Mouse (Mus musculus) right cerebral cortex, adult 18-20 months (tissue): ENCODE data around the gene Flt1.

Experiments used
- DNase-seq: peaks from one replicate; pipeline ENCODE4 v3.0.0; 2022; ENCODE audit warnings: mixed read lengths

Flt1 gene

GRCm38 (mm10) chr5:147725831-147726700, at the start of gene Flt1:
Gene Flt1, minus strand, starts transcription at chr5:147726011.
- DNase-seq, result no peak

GRCm38 (mm10) chr5:147775222-147775621, 49.4 kb upstream of the Flt1 start:
- DNase-seq, result no peak

- no peak for DNase-seq
These were observed 44.1 kb upstream of the Flt1 start for GRCm38 (mm10) chr5:147769918-147770317.

GRCm38 (mm10) chr5:147764061-147764460, 38.2 kb upstream of the Flt1 start:
- DNase-seq, result no peak

GRCm38 (mm10) chr5:147761984-147762383, 36.2 kb upstream of the Flt1 start:
- DNase-seq, result no peak

GRCm38 (mm10) chr5:147761275-147761674, 35.5 kb upstream of the Flt1 start:
- no peak for DNase-seq

GRCm38 (mm10) chr5:147758640-147759319, 33.0 kb upstream of the Flt1 start:
- DNase-seq, result no peak

GRCm38 (mm10) chr5:147757832-147758587, 32.2 kb upstream of the Flt1 start:
- DNase-seq, result no peak

- DNase-seq, result no peak
These were observed 27.1 kb upstream of the Flt1 start for GRCm38 (mm10) chr5:147752914-147753341.

GRCm38 (mm10) chr5:147751673-147752130, 25.9 kb upstream of the Flt1 start:
- DNase-seq, result no peak

- DNase-seq, result no peak
These were observed 24.2 kb upstream of the Flt1 start for GRCm38 (mm10) chr5:147749972-147750371.

- no peak for DNase-seq
These were observed 22.3 kb upstream of the Flt1 start for GRCm38 (mm10) chr5:147748081-147748581.

- DNase-seq, result no peak
These were observed 19.3 kb upstream of the Flt1 start for GRCm38 (mm10) chr5:147744900-147745653.

- no peak for DNase-seq
These were observed 16.8 kb upstream of the Flt1 start for GRCm38 (mm10) chr5:147742468-147743111.

GRCm38 (mm10) chr5:147736766-147737280, 11.0 kb upstream of the Flt1 start:
- DNase-seq, result no peak

- DNase-seq, result no peak
These were observed 7.9 kb upstream of the Flt1 start for GRCm38 (mm10) chr5:147733682-147734081.

- no peak for DNase-seq
These were observed 7.1 kb upstream of the Flt1 start for GRCm38 (mm10) chr5:147732926-147733325.

- DNase-seq, result no peak
These were observed 1.7 kb upstream of the Flt1 start for GRCm38 (mm10) chr5:147727481-147727880.

GRCm38 (mm10) chr5:147726701-147727393, 1.0 kb upstream of the Flt1 start:
- DNase-seq, result no peak

GRCm38 (mm10) chr5:147724945-147725830, 623 bp downstream of the Flt1 start:
- DNase-seq, result no peak
